Mouse (Mus musculus) MEL (cell line): ENCODE data around the gene 1500009L16Rik. TPM values are rescaled to one million over a fixed set of nuclear protein-coding genes. Genes with fewer than 3 reads are reported as not detected.

Source experiments
- DNase-seq: peaks from one replicate; pipeline ENCODE4 v3.0.0; 2011; ENCODE audit warnings: low read depth, low spot score
- H3K27ac ChIP-seq: 2 replicates; pipeline ENCODE4 v1.5.1; 2012; ENCODE audit warnings: low read depth, mild to moderate bottlenecking, control low read depth, low read length, moderate library complexity; ENCODE audit not compliant: control insufficient read depth
- H3K27me3 ChIP-seq, 2 experiments: fragments of 150-350 bp in 1 of 2; sonication (generic) in 1 of 2; 2 replicates each; pipeline ENCODE4 v1.6.1; 2012; ENCODE audit warnings: low read length in 2 of 2, mild to moderate bottlenecking in 2 of 2, improper control_type of control experiment in 1 of 2, moderate library complexity in 1 of 2; ENCODE audit not compliant: insufficient read depth in 2 of 2, control insufficient read depth in 1 of 2
- H3K36me3 ChIP-seq, 2 experiments: 2 replicates each; pipeline ENCODE4 v1.6.1; 2012 to 2014; ENCODE audit warnings: low read length in 2 of 2, improper control_type of control experiment in 1 of 2, inconsistent platforms in 1 of 2, mild to moderate bottlenecking in 1 of 2; ENCODE audit not compliant: insufficient read depth in 2 of 2, control insufficient read depth in 1 of 2
- H3K4me1 ChIP-seq, 2 experiments: fragments of 150-350 bp in 1 of 2; sonication (generic) in 1 of 2; 2 replicates each; pipeline ENCODE4 v1.6.1; 2012; ENCODE audit warnings: low read length in 2 of 2, improper control_type of control experiment in 1 of 2, mild to moderate bottlenecking in 1 of 2; ENCODE audit not compliant: insufficient read depth in 2 of 2, control insufficient read depth in 1 of 2
- H3K4me3 ChIP-seq, 2 experiments: fragments of 150-350 bp in 1 of 2; sonication (generic) in 1 of 2; 2 replicates each; pipeline ENCODE4 v1.5.1; 2012; ENCODE audit warnings: low read depth in 2 of 2, low read length in 2 of 2, mild to moderate bottlenecking in 2 of 2, moderate library complexity in 2 of 2, control low read depth in 1 of 2, improper control_type of control experiment in 1 of 2; ENCODE audit not compliant: control insufficient read depth in 1 of 2, insufficient read depth in 1 of 2
- H3K79me2 ChIP-seq: 2 replicates; pipeline ENCODE4 v1.6.1; 2012; ENCODE audit warnings: mild to moderate bottlenecking, low read length, moderate library complexity; ENCODE audit not compliant: control insufficient read depth, poor library complexity, insufficient read depth
- H3K9ac ChIP-seq: 2 replicates; pipeline ENCODE4 v1.6.1; 2012; ENCODE audit warnings: low read depth, mild to moderate bottlenecking, control low read depth, low read length, moderate library complexity; ENCODE audit not compliant: control insufficient read depth, poor library complexity, severe bottlenecking
- H3K9me3 ChIP-seq: fragments of 150-350 bp; sonication (generic); replicated peaks from 2 replicates; pipeline ENCODE4 v1.6.1; 2012; ENCODE audit warnings: mild to moderate bottlenecking, low read length, improper control_type of control experiment, moderate library complexity; ENCODE audit not compliant: insufficient read depth
- CHD2 ChIP-seq: IDR thresholded peaks from 2 replicates; pipeline ENCODE4 v1.6.1; 2011; ENCODE audit warnings: low read length, improper control_type of control experiment
- CTCF ChIP-seq, 3 experiments: IDR thresholded peaks in 2 of 3; conservative IDR thresholded peaks in 1 of 3; 2 replicates each; pipeline ENCODE4 v1.5.1; 2011 to 2012; ENCODE audit warnings: low read length in 3 of 3, low read depth in 2 of 3, mild to moderate bottlenecking in 2 of 3, improper control_type of control experiment in 1 of 3, inconsistent platforms in 1 of 3, mixed read lengths in 1 of 3, moderate library complexity in 1 of 3; ENCODE audit not compliant: control insufficient read depth in 1 of 3, insufficient read depth in 1 of 3, poor library complexity in 1 of 3, severe bottlenecking in 1 of 3
- EP300 ChIP-seq, 2 experiments: IDR thresholded peaks; 2 replicates each; pipeline ENCODE4 v1.6.1; 2011; ENCODE audit warnings: improper control_type of control experiment in 2 of 2, low read length in 2 of 2, low read depth in 1 of 2, mild to moderate bottlenecking in 1 of 2
- GABPA ChIP-seq: IDR thresholded peaks from 2 replicates; pipeline ENCODE4 v1.6.1; 2012; ENCODE audit warnings: low read depth, mild to moderate bottlenecking, inconsistent platforms, low read length, improper control_type of control experiment, moderate library complexity
- GATA1 ChIP-seq: IDR thresholded peaks from 2 replicates; pipeline ENCODE4 v1.6.1; 2011; ENCODE audit warnings: low read depth, low read length, improper control_type of control experiment
- JUND ChIP-seq: IDR thresholded peaks from 2 replicates; pipeline ENCODE4 v1.6.1; 2011; ENCODE audit warnings: low read depth, mild to moderate bottlenecking, improper control_type of control experiment, low read length
- KAT2A ChIP-seq: conservative IDR thresholded peaks from 2 replicates; pipeline ENCODE4 v1.6.1; 2012; ENCODE audit warnings: low read depth, low read length, improper control_type of control experiment, inconsistent platforms
- MAFK ChIP-seq: IDR thresholded peaks from 2 replicates; pipeline ENCODE4 v1.6.1; 2011; ENCODE audit warnings: low read depth, mild to moderate bottlenecking, low read length, improper control_type of control experiment, borderline replicate concordance
- MAX ChIP-seq: IDR thresholded peaks from 2 replicates; pipeline ENCODE4 v1.6.1; 2011; ENCODE audit warnings: low read length, improper control_type of control experiment
- MAZ ChIP-seq: IDR thresholded peaks from 2 replicates; pipeline ENCODE4 v1.6.1; 2012; ENCODE audit warnings: low read depth, mild to moderate bottlenecking, inconsistent platforms, low read length, improper control_type of control experiment
- MXI1 ChIP-seq: IDR thresholded peaks from 2 replicates; pipeline ENCODE4 v1.6.1; 2011; ENCODE audit warnings: mild to moderate bottlenecking, low read depth, low read length, improper control_type of control experiment
- NELFE ChIP-seq: IDR thresholded peaks from 2 replicates; pipeline ENCODE4 v1.6.1; 2011; ENCODE audit warnings: low read depth, low read length, improper control_type of control experiment
- POLR2A ChIP-seq, 2 experiments: IDR thresholded peaks; 2 replicates each; pipeline ENCODE4 v1.6.1; 2011 to 2012; ENCODE audit warnings: low read length in 2 of 2, mild to moderate bottlenecking in 2 of 2, control low read depth in 1 of 2, improper control_type of control experiment in 1 of 2, low read depth in 1 of 2, moderate library complexity in 1 of 2; ENCODE audit not compliant: control insufficient read depth in 1 of 2, insufficient read depth in 1 of 2, poor library complexity in 1 of 2
- POLR2AphosphoS2 ChIP-seq: IDR thresholded peaks from 2 replicates; pipeline ENCODE4 v1.6.1; 2011; ENCODE audit warnings: low read length, improper control_type of control experiment
- POLR2AphosphoS5 ChIP-seq: IDR thresholded peaks from 2 replicates; pipeline ENCODE4 v1.6.1; 2012; ENCODE audit warnings: low read depth, borderline replicate concordance, mild to moderate bottlenecking, inconsistent platforms, low read length, moderate library complexity, mixed read lengths
- RCOR1 ChIP-seq: IDR thresholded peaks from 2 replicates; pipeline ENCODE4 v1.6.1; 2012; ENCODE audit warnings: low read depth, mild to moderate bottlenecking, inconsistent platforms, low read length, improper control_type of control experiment
- SIN3A ChIP-seq: IDR thresholded peaks from 2 replicates; pipeline ENCODE4 v1.6.1; 2012; ENCODE audit warnings: low read length, improper control_type of control experiment, inconsistent platforms
- TAL1 ChIP-seq: IDR thresholded peaks from 2 replicates; pipeline ENCODE4 v1.6.1; 2012; ENCODE audit warnings: mild to moderate bottlenecking, inconsistent platforms, low read length, moderate library complexity, mixed read lengths
- USF1 ChIP-seq: IDR thresholded peaks from 2 replicates; pipeline ENCODE4 v1.6.1; 2014; ENCODE audit warnings: low read depth, mild to moderate bottlenecking, inconsistent platforms, low read length, improper control_type of control experiment, moderate library complexity
- USF2 ChIP-seq, 2 experiments: IDR thresholded peaks; 2 replicates each; pipeline ENCODE4 v1.6.1; 2011 to 2012; ENCODE audit warnings: improper control_type of control experiment in 2 of 2, low read length in 2 of 2, borderline replicate concordance in 1 of 2, inconsistent platforms in 1 of 2, low read depth in 1 of 2, mild to moderate bottlenecking in 1 of 2; ENCODE audit not compliant: insufficient read depth in 1 of 2
- ZKSCAN1 ChIP-seq: IDR thresholded peaks from 2 replicates; pipeline ENCODE4 v1.6.1; 2012; ENCODE audit warnings: low read depth, mild to moderate bottlenecking, inconsistent platforms, low read length, improper control_type of control experiment, moderate library complexity
- ZMIZ1 ChIP-seq: IDR thresholded peaks from 2 replicates; pipeline ENCODE4 v1.6.1; 2012; ENCODE audit warnings: low read depth, mild to moderate bottlenecking, inconsistent platforms, low read length, improper control_type of control experiment, moderate library complexity
- polyA plus RNA-seq, 2 experiments: library from polyadenylated mRNA; stranded (reverse) in 1 of 2; unstranded in 1 of 2; fragments of >175 nt in 1 of 2; fragments of >200 nt in 1 of 2; gene quantifications; 2 replicates each; pipeline versions ENCODE4 v1.2.1 to v1.2.4; 2012; ENCODE audit warnings: low replicate concordance in 2 of 2, low read depth in 1 of 2; ENCODE audit not compliant: insufficient read length in 2 of 2, insufficient read depth in 1 of 2, missing spikeins in 1 of 2
- total RNA-seq: library from RNA; depleted of rRNA; stranded (reverse); fragments of 300-350 nt; gene quantifications from 2 replicates; pipeline ENCODE4 v1.2.3, GENCODE M21; 2012; rRNA removed

The 1500009L16Rik gene
- total RNA-seq (not detected in 2 replicates), polyA plus RNA-seq (not detected)

DNA sequence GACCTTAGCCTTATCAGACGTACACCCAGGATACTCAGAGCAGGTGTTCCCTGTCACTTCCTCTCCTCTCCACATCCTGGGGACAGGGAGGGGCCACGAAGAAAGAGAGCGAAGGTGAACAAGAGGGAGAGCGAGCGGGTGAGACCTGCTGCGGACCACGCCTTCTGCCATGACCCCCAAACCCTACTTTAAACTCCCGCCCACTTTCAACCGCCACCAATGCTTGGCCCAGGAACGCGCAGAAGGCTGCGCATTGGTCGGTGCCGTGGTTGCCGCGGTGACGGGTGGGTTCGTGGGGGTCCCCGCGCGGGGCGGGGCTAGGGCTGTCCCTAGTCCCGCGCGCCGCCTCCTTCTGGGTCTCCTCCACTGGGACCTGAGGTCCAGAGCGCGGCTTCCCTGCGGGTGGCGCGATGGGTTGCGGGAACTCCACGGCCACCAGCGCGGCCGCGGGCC, at the start of gene 1500009L16Rik:
TSS of gene 1500009L16Rik (plus strand) at position 287 of the 453 bp plus-strand sequence.
- no peak within 1 kb of the TSS for H3K9ac ChIP-seq
- H3K9me3 ChIP-seq = no peaks in the 10 kb centered on the region
- H3K4me1 ChIP-seq = no peaks in the 10 kb centered on the region
- no peak within 1 kb of the TSS for H3K27ac ChIP-seq
- no peaks in the 10 kb centered on the region for H3K79me2 ChIP-seq
- no peak within 1 kb of the TSS for H3K4me3 ChIP-seq
- no peak for TF ChIP-seq MAZ
- no peak for TF ChIP-seq CTCF (IDR thresholded peaks at IDR 0.05 in 2 of 3, conservative IDR thresholded peaks at IDR 0.05 in 1 of 3; ENCODE audit: control insufficient read depth in 1 of 3, insufficient read depth in 1 of 3, low read depth in 2 of 3, low read length in 3 of 3, poor library complexity in 1 of 3, severe bottlenecking in 1 of 3)
- TF ChIP-seq MAFK = no peak
- no peak for TF ChIP-seq ZKSCAN1
- TF ChIP-seq MXI1 = no peak
- TF ChIP-seq POLR2AphosphoS2 = no peak
- TF ChIP-seq CHD2 = no peak
- TF ChIP-seq, all 39 proteins: peak for 0
- H3K27me3 ChIP-seq = no peaks in the 10 kb centered on the region
- DNase-seq = no peak
- H3K36me3 ChIP-seq = no peaks in the 10 kb centered on the region

DNA sequence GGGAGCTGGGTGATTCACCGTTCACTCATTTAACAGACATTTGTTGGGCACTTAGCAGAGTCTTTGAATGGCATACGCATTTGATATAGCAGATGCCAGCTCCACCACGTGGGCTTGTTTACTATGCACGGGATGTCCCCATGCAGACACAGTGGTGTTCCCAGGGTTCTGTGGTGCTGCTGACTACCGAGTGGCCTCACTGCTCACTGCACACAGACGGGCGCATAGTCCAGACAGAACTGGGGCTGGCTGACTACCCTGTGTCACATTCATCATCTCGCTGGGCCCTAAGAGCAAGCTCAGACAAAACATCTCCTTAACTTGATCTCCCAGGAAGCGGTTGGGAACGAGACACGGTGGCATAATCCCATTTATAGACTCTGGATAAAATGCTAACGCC, 41.3 kb upstream of the 1500009L16Rik start:
- H3K27ac ChIP-seq = no peak overlapping the region

DNA sequence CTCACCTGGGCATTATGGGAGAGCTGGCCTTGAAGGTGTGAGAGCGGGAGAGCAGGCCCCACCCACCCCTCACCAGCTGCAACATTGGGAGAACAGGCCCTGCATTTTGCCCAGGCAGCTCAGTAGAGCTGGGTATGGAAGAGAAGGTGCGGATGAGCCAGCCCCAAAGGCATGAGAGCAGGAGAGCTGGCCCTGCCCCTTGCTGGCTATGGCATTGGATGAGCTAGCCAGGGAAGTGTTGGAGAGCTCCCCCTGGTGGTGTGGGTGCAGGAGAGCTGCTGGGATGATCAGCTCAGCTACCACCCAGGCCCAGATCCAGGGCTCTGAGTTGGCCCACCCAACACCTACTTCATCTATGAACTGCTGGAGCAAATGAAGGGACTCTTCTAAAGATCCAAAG, 34.5 kb upstream of the 1500009L16Rik start:
- no peaks in the 10 kb centered on the region for H3K9me3 ChIP-seq
- no peak for DNase-seq
- no peak overlapping the region for H3K4me3 ChIP-seq
- peaks cover 0 to 5% of the 10 kb centered on the region in 2 experiments; a peak in 1 of 4 replicates for H3K4me1 ChIP-seq
- H3K9ac ChIP-seq = no peak overlapping the region
- no peaks in the 10 kb centered on the region for H3K79me2 ChIP-seq
- H3K36me3 ChIP-seq = no peaks in the 10 kb centered on the region
- no peaks in the 10 kb centered on the region; a peak in 1 of 4 replicates for H3K27me3 ChIP-seq
- H3K27ac ChIP-seq = no peak overlapping the region
- TF ChIP-seq GABPA (no peak), CTCF (IDR thresholded peaks at IDR 0.05 in 2 of 3, conservative IDR thresholded peaks at IDR 0.05 in 1 of 3; ENCODE audit: control insufficient read depth in 1 of 3, insufficient read depth in 1 of 3, low read depth in 2 of 3, low read length in 3 of 3, poor library complexity in 1 of 3, severe bottlenecking in 1 of 3) (peak in 2 of 3 experiments; percentile 15 to 23; a peak in 1 of 6 replicates), RCOR1 (no peak), POLR2A (IDR thresholded peaks at IDR 0.05; ENCODE audit: control insufficient read depth in 1 of 2, insufficient read depth in 1 of 2, low read depth in 1 of 2, low read length in 2 of 2, poor library complexity in 1 of 2) (no peak), JUND (no peak)

More for the DNA sequence above, 41.3 kb upstream of the 1500009L16Rik start:
- H3K27me3 ChIP-seq = no peaks in the 10 kb centered on the region
- DNase-seq = no peak
- no peaks in the 10 kb centered on the region for H3K36me3 ChIP-seq
- no peak overlapping the region for H3K4me3 ChIP-seq
- no peaks in the 10 kb centered on the region for H3K9me3 ChIP-seq
- H3K4me1 ChIP-seq = no peaks in the 10 kb centered on the region
- TF ChIP-seq SIN3A (no peak), ZKSCAN1 (no peak), NELFE (no peak), GATA1 (no peak), TAL1 (no peak), EP300 (IDR thresholded peaks at IDR 0.05; ENCODE audit: low read depth in 1 of 2, low read length in 2 of 2) (no peak), ZMIZ1 (no peak), KAT2A (no peak), JUND (no peak), USF1 (no peak), POLR2AphosphoS5 (no peak), MAX (no peak), CHD2 (no peak), USF2 (IDR thresholded peaks at IDR 0.05; ENCODE audit: borderline replicate concordance in 1 of 2, insufficient read depth in 1 of 2, low read depth in 1 of 2, low read length in 2 of 2) (no peak)
- no peaks in the 10 kb centered on the region for H3K79me2 ChIP-seq
- H3K9ac ChIP-seq = no peak overlapping the region
